Mouse (Mus musculus) hindbrain, embryonic 13.5 days (tissue): ENCODE measurements at regions not wholly inside any gene's neighbourhood (a gene's known extent, or its start where the extent isn't known, plus 50 kb on each side); places are given as distances from the start of the nearest gene placed in this dataset.

Experiments
- ATAC-seq: fragments of 200-750 bp; cut with Nextera tagmentation; 2 replicates; pipeline ENCODE4 v1.8.0; 2017; ENCODE audit warnings: moderate TSS enrichment; ENCODE audit not compliant: low FRiP score
- H3K27ac ChIP-seq: fragments of 300-500 bp; sonication (generic); 2 replicates; pipeline ENCODE4 v1.5.1; 2015; ENCODE audit warnings: inconsistent platforms, mild to moderate bottlenecking, moderate library complexity
- H3K27me3 ChIP-seq: fragments of 300-500 bp; sonication (generic); 2 replicates; pipeline ENCODE4 v1.6.1; 2015; ENCODE audit warnings: mild to moderate bottlenecking, inconsistent platforms
- H3K36me3 ChIP-seq: fragments of 300-500 bp; sonication (generic); 2 replicates; pipeline ENCODE4 v1.6.1; 2015; ENCODE audit warnings: mild to moderate bottlenecking, inconsistent platforms
- H3K4me1 ChIP-seq: fragments of 300-500 bp; sonication (generic); replicated peaks from 2 replicates; pipeline ENCODE4 v1.6.1; 2015; ENCODE audit warnings: inconsistent platforms
- H3K4me2 ChIP-seq: fragments of 300-500 bp; sonication (generic); 2 replicates; pipeline ENCODE4 v1.6.1; 2015; ENCODE audit warnings: inconsistent platforms, mild to moderate bottlenecking, moderate library complexity
- H3K4me3 ChIP-seq: fragments of 300-500 bp; sonication (generic); 2 replicates; pipeline ENCODE4 v1.5.1; 2015; ENCODE audit warnings: mild to moderate bottlenecking, inconsistent platforms
- H3K9ac ChIP-seq: fragments of 300-500 bp; sonication (generic); 2 replicates; pipeline ENCODE4 v1.6.1; 2015; ENCODE audit warnings: mild to moderate bottlenecking, inconsistent platforms
- H3K9me3 ChIP-seq: fragments of 300-500 bp; sonication (generic); 2 replicates; pipeline ENCODE4 v1.6.1; 2016; ENCODE audit warnings: inconsistent platforms
- WGBS: fragments of 180-500 bp; shearing (Covaris S2); methylation state at CpG from one replicate; pipeline ENCODE4 v1.1.7; 2015; 5-methylcytosine and 5-hydroxymethylcytosine counted together

DNA sequence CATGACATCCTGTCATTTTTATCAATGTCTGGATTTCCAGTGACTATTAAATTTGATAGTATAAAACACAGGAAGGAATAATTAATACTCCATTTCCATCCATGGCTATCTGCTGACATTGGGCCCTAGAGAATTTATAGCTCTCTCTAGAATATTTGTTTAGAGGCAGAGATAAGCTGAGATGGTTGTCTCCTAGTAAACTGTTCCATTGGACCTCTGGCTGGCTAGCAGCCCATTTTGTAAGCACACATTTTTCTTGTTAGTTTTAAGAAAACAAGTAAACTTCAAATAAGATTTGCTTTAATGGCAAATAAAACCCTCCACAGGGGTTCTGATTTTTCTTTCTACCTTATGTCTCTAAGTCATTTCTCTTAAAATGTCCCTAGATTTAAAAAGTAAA lies 288.9 kb downstream of the C1d start:
- ATAC-seq: no peak

DNA sequence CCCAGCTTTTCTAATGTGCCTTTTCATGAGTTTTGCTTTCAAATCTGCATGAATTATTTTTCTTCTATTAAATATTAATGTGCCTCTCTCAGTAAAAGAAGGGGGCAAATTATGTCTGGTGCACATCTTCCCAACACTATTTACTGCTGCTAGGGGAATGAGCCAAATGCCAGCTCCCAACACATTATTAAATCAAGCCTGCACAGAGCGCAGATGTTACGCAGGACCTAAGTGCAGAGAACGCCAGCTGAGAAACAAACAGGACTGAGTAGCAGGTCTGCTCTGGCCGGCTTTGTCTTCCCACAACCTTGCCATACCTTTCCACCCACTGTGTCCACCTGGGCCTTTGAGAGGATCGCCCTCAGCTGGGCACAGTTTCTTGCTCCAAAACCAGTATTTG lies 291.8 kb downstream of the C1d start:
- Histone ChIP-seq H3K4me3 (no peak overlapping the region), H3K4me2 (no peak overlapping the region), H3K4me1 (no peaks in the 10 kb centered on the region), H3K9me3 (no peaks in the 10 kb centered on the region), H3K36me3 (no peaks in the 10 kb centered on the region), H3K27me3 (no peaks in the 10 kb centered on the region), H3K27ac (peak overlapping the region; percentile 62), H3K9ac (no peak overlapping the region)
- WGBS: 71% methylated on average over 5 of the region's 5 CpGs
- ATAC-seq: peak; percentile 43; the same call in 1 of the 2 replicates

More for the DNA sequence above, 288.9 kb downstream of the C1d start:
- Histone ChIP-seq H3K27ac (no peak overlapping the region), H3K4me1 (no peaks in the 10 kb centered on the region), H3K27me3 (no peaks in the 10 kb centered on the region), H3K36me3 (no peaks in the 10 kb centered on the region), H3K4me3 (no peak overlapping the region), H3K4me2 (no peak overlapping the region), H3K9me3 (no peaks in the 10 kb centered on the region), H3K9ac (no peak overlapping the region)

DNA sequence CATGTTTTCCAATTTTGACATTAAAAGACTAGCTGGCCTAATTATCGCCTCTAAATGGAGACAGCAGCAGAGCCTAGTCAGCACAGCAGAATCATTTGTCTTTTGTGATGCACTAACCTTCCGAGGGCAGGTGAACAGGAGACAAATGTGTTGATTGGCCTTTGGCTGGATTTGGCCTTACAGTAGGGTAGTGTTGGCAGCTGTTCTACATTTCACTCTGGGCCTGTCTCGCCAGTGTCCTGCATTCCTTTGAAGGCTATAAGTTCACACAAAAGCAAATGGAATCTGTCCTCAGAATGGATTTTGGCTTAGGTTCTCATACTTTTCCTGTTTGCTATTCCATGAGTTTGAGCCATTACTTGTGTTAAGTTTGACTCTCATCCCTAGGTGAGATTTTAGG lies 297.9 kb downstream of the C1d start:
- Histone ChIP-seq H3K9ac (no peak overlapping the region), H3K4me1 (peaks cover 2% of the 10 kb centered on the region; the same call in 1 of the 2 replicates), H3K4me2 (no peak overlapping the region), H3K27me3 (no peaks in the 10 kb centered on the region), H3K4me3 (no peak overlapping the region), H3K9me3 (no peaks in the 10 kb centered on the region), H3K27ac (no peak overlapping the region), H3K36me3 (no peaks in the 10 kb centered on the region)
- no peak for ATAC-seq
- WGBS: 71% methylated on average over 3 of the region's 3 CpGs

DNA sequence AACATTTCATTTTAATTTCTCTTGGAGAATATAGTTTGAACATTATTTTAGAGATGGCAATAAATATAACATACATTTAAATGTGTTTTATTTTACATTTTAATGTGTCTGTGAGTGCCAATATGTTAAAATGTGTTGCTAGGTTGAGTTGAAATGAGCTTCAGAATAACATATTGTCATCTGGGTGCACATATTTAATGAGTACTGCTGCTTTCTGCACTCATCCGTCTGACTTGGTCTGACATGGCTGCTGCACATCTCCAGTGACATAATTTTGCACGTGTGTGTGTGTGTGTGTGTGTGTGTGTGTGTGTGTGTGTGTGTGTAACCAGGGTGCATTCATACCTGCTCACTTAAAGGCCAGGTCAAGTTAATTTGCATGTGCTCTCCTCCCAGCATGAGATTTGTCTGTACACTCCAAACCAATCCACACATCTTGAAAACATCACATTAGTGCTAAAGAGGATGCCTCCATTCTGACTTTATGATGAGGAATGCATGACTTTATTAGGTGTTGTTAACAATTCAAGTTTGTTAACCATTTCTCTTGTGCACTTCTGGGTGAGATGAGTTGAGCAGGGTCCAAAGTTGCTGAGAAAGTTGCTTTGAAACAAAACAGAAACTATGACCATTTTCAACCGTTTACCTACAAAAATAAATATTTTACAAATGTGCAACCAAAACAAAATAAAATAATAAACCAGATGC lies 334.6 kb downstream of the C1d start:
- Histone ChIP-seq H3K4me3 (no peak overlapping the region), H3K9ac (no peak overlapping the region), H3K36me3 (no peaks in the 10 kb centered on the region), H3K27ac (no peak overlapping the region), H3K4me2 (no peak overlapping the region), H3K4me1 (no peaks in the 10 kb centered on the region), H3K27me3 (no peaks in the 10 kb centered on the region), H3K9me3 (no peaks in the 10 kb centered on the region)
- ATAC-seq: no peak
- WGBS: 71% methylated on average over 3 of the region's 3 CpGs

DNA sequence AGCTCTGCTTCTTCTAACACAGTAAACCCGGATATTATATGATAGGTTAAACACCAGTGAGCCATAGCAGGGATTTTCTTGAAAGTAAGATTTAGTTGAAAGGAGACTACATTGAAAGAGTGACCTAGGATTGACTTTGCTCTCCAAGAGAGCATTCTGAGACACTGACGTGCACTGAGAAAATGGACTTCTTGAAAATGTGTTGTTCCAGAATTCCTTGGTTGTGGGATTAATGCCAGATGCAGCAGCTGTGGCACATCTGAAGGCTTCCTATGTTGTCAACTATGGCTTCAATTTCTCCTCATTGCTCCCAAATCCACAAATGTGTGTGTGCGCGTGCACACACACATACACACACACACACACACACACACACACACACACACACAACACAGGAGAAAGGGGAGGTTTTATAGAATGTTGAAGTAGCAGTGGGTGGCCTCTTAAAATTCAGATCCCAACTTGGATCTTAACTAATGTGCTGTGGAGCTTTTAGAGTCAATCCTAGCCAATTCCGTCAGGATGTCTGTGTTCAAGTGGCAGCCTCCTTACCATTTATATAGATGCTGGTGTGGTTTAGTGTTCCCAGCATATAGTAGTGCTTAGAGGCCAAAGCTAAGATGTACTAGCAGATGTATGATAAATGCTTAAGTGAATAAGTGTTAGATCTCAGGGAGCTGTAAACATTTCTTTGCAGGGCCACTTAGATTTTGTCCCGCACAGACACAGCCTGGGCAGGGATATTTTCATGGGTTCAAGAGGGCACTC lies 346.5 kb downstream of the C1d start:
- 88% methylated on average over 6 of the region's 6 CpGs for WGBS
- Histone ChIP-seq H3K4me3 (no peak overlapping the region), H3K9me3 (no peaks in the 10 kb centered on the region), H3K27me3 (no peaks in the 10 kb centered on the region), H3K4me1 (no peaks in the 10 kb centered on the region), H3K36me3 (no peaks in the 10 kb centered on the region), H3K9ac (no peak overlapping the region), H3K27ac (no peak overlapping the region), H3K4me2 (no peak overlapping the region)
- no peak for ATAC-seq

DNA sequence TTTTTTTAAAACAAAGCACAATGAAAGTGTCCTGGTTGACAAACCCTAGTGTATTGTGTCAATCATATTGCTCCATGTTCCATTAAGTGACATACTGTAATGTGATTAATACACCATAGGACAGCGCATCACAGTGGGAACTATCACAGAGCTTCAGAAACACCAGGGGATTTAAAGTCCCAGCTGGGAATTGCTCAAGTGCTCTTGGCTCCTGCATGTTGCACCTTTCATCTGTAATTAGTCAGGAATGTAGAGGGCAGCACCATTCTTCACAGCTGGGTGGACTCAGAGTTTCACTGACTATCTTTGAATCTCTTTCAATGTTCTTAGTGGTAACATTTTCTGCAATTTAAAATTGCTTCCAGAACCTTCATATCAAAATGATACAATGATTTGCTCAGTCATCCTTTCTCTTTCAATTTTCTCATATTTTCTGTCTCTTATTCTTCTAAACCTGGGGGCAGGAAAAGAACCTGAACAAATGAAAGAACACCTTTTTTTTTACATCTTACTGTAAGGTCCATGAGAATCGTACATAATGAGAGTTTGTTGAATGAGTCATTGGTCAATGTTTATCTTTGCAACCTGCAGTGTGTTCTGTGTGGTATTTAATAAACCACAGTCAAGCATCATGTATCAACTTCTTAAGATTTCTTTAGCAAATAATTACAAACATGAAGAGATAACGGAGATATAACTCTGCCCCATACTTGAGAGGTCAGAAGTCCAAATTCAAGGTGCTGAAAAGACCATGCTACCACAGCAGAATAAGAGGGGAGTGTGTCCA lies 333.0 kb downstream of the Etaa1 start:
- Histone ChIP-seq H3K4me2 (no peak overlapping the region), H3K9ac (no peak overlapping the region), H3K4me3 (no peak overlapping the region), H3K4me1 (no peaks in the 10 kb centered on the region), H3K36me3 (no peaks in the 10 kb centered on the region), H3K27ac (no peak overlapping the region), H3K9me3 (no peaks in the 10 kb centered on the region), H3K27me3 (no peaks in the 10 kb centered on the region)
- no peak for ATAC-seq
- WGBS: 85% methylated on average over 3 of the region's 3 CpGs

DNA sequence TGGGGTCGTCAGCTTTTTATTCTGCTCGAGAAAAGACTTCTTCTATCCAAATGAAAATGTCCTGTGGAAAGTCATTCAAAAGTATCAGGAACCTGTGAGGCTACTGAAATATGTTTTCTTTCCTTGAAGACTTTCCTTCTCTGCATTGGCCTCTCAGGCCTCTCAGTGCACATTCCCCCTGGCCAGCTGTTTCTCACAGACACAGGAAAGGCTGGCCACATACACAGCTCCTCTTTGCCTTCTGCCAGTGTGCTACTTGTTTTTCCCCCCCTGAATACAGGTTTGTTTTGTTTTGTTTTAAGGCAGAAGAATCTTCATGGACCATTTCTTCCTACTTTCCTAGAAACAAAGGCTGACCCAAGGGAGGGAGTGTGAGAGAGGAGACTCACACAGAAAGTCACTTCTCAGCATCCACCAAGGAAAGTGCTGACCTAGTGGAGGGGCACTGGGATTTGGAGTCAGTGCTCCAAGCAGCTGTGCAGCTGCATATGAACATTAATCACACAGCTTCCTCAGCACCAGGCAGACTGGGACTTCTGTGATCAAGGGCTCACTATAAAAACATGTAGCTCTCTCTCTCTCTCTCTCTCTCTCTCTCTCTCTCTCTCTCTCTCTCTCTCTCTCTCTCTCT lies 324.0 kb downstream of the Etaa1 start:
- Histone ChIP-seq H3K27ac (no peak overlapping the region), H3K4me2 (no peak overlapping the region), H3K36me3 (no peaks in the 10 kb centered on the region), H3K4me1 (no peaks in the 10 kb centered on the region), H3K9me3 (no peaks in the 10 kb centered on the region), H3K4me3 (no peak overlapping the region), H3K9ac (no peak overlapping the region), H3K27me3 (no peaks in the 10 kb centered on the region)
- no peak for ATAC-seq
- WGBS: 77% methylated on average over 2 of the region's 2 CpGs

DNA sequence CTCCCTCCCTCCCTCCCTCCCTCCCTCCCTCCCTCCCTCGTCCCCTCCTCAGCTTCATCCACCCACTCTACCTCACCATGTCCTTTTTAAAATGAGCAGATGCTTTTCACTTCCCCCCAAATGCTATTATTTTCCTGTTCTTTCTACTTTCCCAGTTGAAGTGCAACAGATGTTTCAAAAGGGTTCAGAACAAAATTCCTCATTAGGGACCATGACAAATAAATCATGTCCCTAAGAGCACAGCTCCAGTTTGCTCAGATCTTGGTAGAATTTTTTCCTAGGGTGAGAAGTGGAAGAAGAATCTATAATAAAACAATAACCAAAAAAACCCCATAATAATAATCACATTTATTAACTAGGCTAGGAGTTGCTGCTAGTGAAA lies 323.5 kb downstream of the Etaa1 start:
- no peaks in the 10 kb centered on the region for H3K4me1 ChIP-seq
- no peak overlapping the region for H3K4me2 ChIP-seq
- no peak overlapping the region for H3K4me3 ChIP-seq
- no peaks in the 10 kb centered on the region for H3K9me3 ChIP-seq
- WGBS: no CpG with 5 or more reads among the region's 1 CpGs
- no peaks in the 10 kb centered on the region for H3K36me3 ChIP-seq
- no peak overlapping the region for H3K9ac ChIP-seq
- ATAC-seq: no peak
- H3K27ac ChIP-seq: no peak overlapping the region
- no peaks in the 10 kb centered on the region for H3K27me3 ChIP-seq

DNA sequence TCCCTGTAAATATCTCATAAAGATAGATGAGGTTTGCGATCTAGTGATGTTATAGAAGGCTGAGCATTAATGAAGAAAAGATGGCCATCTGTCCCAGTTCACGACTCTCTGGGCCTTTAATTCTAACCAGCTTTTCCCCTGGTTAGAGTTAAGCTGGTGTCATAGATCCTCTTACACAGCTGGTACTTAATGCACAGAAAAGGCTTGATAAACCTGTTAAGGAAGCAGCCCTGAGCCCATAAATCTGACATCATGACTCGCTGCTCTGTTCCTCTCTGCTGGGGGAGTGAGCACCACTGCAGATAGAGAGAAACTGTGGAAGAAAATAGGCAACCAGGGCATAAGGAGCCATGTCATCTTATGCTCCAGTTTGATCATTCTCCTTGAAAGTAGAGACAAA lies 316.5 kb downstream of the Etaa1 start:
- Histone ChIP-seq H3K27ac (no peak overlapping the region), H3K27me3 (no peaks in the 10 kb centered on the region), H3K36me3 (no peaks in the 10 kb centered on the region), H3K4me1 (no peaks in the 10 kb centered on the region), H3K9ac (no peak overlapping the region), H3K9me3 (no peaks in the 10 kb centered on the region), H3K4me2 (no peak overlapping the region), H3K4me3 (no peak overlapping the region)
- no peak for ATAC-seq
- 75% methylated on average over 3 of the region's 3 CpGs for WGBS

DNA sequence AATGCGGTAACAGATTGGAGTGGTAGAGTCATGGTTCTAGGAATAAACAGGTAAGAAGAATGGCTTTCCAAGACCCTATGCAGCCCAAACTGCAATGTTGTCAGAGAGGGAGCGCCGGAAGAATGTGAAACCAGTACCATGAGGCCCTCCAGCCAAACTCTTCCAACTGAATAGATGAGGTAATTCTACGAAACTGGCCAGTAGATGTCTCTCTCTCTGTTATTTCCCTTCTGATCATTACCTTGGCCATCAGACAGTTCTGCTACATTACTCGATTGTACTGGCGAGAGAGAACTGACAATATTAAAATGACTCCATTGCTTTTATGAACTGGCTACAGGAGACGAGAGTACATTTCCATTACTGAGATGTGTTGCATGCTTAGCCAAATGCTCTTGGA lies 313.8 kb downstream of the Etaa1 start:
- H3K9ac ChIP-seq: no peak overlapping the region
- no peaks in the 10 kb centered on the region for H3K4me1 ChIP-seq
- no peak overlapping the region for H3K4me3 ChIP-seq
- 72% methylated on average over 7 of the region's 7 CpGs for WGBS
- no peak overlapping the region for H3K27ac ChIP-seq
- no peaks in the 10 kb centered on the region for H3K9me3 ChIP-seq
- no peaks in the 10 kb centered on the region for H3K27me3 ChIP-seq
- no peak overlapping the region for H3K4me2 ChIP-seq
- no peak for ATAC-seq
- H3K36me3 ChIP-seq: no peaks in the 10 kb centered on the region

DNA sequence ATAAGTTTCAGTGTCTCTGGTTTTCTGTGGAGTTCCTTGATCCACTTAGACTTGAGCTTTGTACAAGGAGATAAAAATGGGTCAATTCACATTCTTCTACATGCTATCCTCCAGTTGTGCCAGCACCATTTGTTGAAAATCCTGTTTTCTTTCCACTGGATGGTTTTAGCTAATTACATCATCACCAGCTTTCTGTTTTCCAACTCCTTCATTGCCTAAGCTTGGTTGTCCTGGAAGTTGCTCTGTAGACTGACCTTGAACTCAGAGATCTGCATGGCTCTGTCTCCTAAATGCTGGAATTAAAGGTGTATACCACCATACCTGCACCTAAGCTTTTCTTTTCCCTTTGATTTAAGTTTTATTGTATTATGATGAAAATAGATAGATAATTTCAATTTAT lies 306.2 kb downstream of the Etaa1 start:
- Histone ChIP-seq H3K4me3 (no peak overlapping the region), H3K27me3 (no peaks in the 10 kb centered on the region), H3K27ac (no peak overlapping the region), H3K4me2 (no peak overlapping the region), H3K4me1 (no peaks in the 10 kb centered on the region), H3K36me3 (no peaks in the 10 kb centered on the region), H3K9me3 (no peaks in the 10 kb centered on the region), H3K9ac (no peak overlapping the region)
- ATAC-seq: no peak

DNA sequence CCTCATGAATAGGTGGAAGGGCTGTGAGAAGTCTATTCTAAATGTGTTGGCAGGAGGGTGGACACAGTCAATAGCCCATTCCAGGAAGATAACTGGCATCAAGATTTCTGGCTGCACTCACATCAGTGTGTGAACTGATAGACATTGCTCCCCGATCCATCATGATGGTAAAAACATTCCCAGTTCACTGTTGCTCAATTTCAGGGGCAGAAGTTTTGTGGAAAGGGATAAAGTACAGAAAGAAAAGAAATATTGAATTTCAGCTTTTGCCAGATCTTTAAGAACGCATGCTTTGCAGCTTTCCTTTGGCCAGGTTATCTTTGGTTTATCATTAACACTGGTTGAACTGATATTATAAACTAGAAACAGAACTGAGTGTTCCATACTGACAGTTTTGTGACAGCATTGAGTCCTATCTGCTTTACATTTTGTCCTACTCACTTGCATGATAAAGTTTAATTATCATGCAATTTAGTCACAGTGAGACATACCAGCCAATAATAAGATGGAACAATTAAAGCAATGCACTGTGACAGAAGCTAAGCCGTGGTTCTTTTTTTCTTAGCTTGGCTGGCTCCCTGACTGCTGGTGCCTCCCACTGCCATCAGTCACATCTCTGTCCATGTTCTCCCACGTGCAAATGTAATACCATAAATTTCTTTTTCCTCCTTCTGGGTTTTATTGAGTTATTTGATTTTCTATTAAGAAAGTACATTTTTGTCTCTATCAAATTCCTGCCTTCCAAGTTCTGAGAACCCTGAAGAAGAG lies 302.1 kb downstream of the Etaa1 start:
- Histone ChIP-seq H3K9me3 (no peaks in the 10 kb centered on the region), H3K36me3 (no peaks in the 10 kb centered on the region), H3K27ac (no peak overlapping the region), H3K4me2 (no peak overlapping the region), H3K4me1 (no peaks in the 10 kb centered on the region), H3K27me3 (no peaks in the 10 kb centered on the region), H3K9ac (no peak overlapping the region), H3K4me3 (no peak overlapping the region)
- WGBS: 53% methylated on average over 4 of the region's 4 CpGs
- ATAC-seq: no peak
